Mouse (Mus musculus) retina, embryonic 14.5 days (tissue): ENCODE results near the gene Bcl2l1.

Experiments used
- DNase-seq: peaks from one replicate; pipeline ENCODE4 v3.0.0-alpha.2; 2015; ENCODE audit warnings: low spot score

Bcl2l1 gene

GRCm38 (mm10) chr2:152824438-152825167, 6.9 kb downstream of the Bcl2l1 start:
- DNase-seq, result no peak

DNA sequence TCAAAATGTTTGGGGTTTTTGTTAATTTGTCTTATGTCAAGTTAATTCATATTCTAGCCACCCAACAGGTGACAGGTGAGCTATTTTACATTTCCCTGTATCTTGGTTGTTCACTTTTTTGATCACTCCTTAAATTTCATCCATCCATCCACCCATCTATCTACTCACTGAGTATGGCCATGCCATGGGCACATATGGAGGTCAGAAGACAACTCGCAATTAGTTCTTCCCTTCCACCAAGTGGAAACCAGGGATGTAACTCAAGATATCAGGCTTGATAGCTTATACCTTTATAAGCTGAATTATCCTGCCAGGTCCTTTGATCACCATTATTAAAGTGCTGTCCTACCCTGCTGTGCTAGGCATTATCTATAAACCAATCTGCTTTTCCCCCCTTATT, 7.8 kb downstream of the Bcl2l1 start:
- DNase-seq, result no peak

- no peak for DNase-seq
These were observed 10.0 kb downstream of the Bcl2l1 start for GRCm38 (mm10) chr2:152821566-152821965.

DNA sequence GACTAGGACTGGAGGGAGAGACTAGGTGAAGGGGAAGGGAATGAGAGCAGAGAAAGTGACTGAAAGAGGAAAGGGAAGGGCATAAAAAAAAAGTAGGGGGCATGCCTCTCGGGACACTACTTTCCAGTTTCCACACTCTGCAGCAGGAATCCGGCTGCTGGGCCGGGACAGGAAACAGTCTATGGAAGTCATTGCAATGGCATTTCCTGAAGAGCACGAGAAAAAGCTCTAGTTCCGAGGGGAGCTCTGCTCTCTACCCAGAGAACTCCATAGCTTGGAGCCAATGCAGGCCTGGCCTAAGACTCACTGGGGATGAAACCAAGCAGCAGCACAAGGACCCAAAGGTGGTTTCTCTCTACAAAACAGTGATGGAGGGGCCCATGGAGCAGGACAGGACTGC, 10.5 kb downstream of the Bcl2l1 start:
- no peak for DNase-seq

DNA sequence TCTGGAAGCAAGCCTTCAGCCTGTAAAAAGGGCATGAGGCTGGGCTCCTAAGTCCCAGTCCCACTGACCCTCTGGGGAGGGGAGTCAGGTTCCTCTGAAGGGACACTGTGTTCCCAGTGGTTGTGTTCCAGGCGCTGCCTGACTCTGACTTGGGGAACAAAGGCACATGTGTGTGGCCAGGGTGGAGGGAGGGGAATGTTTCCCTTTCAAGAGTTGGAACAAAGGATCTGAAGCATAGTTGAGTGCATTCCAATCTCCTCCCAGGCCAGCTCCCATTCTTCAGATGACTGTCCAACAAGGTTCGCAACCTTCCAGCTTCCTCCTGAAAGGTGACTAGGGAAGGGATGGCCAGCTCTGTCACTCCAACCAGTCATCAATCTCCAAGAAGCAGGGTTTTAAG, 11.2 kb downstream of the Bcl2l1 start:
- peak; percentile 46 for DNase-seq

DNA sequence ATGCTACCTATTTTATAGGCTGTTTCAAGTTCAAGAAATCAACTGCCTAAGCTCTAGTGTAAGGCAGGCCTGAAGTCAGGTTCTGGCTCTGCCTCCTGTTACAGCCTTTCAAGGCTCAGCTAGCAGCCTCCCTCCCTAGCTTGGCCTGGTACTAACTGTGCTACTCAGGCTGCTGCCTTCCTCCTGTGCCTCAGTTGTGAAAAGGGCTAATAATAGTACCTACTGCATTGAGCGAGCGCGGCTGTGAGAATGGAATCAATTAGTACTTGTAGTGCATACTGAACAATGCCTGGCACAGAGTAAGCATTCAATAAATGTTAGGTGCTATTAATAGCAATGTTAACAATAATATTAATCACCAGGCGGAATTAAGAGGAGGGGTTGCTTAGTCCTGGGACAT, 11.6 kb downstream of the Bcl2l1 start:
- DNase-seq, result no peak

DNA sequence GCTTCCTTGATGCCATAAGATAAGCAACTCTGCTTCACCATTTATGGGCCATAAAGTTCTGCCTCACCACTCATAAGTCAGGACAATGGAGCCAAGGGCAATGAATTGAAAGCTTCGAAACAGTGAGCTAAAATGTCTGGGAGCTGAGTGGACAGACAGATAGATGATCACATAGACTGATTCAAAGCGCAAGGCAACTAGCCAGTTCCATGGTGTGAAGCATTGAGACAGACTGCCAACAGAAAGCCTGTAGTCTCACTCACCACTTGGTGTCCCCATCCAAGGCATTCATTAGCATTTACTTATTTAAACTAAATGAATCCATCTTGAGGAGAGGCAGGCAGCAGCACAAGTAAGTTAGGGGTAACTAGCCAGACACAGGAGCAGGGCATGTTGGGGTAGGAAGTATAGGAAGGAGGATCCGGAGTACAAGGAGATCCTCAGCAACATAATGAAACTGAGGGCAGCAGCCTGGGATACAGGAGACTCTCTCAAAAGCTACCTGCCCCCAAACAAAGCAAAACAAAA, 12.4 kb downstream of the Bcl2l1 start:
- DNase-seq, result no peak

GRCm38 (mm10) chr2:152818679-152819078, 12.8 kb downstream of the Bcl2l1 start:
- no peak for DNase-seq

DNA sequence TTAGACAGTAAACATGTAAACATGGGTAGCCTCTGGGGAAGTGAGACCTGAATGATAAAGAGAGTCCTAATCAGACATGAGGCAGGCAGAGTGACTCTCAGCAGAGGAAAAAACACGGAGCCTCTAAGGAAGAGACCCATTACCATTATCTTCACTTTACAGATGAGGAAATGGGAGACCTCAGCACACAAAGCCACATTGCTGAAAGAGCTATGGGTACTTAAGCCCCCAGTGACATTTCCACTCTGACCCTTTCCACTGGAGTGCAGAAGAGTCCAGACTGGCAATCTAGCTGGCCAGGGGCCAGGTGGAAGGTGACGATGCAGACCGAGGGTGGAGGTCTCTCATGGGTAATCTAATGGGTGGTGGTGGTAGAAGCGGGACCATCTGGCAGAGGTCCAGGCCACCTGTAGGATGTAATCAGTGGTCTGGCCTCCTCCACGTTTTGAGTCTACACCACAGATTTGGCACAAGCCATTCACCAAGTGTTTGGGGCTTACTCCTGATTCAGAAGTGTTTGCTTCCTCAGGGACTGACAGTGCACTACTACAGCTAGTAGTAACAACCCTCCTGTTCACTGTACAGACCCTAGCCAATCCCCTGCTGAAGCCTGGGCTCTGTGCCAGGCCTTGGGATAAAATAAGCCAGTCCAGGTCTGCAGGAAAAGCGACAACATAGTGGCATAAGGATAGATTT, 13.8 kb downstream of the Bcl2l1 start:
- DNase-seq, result no peak

DNA sequence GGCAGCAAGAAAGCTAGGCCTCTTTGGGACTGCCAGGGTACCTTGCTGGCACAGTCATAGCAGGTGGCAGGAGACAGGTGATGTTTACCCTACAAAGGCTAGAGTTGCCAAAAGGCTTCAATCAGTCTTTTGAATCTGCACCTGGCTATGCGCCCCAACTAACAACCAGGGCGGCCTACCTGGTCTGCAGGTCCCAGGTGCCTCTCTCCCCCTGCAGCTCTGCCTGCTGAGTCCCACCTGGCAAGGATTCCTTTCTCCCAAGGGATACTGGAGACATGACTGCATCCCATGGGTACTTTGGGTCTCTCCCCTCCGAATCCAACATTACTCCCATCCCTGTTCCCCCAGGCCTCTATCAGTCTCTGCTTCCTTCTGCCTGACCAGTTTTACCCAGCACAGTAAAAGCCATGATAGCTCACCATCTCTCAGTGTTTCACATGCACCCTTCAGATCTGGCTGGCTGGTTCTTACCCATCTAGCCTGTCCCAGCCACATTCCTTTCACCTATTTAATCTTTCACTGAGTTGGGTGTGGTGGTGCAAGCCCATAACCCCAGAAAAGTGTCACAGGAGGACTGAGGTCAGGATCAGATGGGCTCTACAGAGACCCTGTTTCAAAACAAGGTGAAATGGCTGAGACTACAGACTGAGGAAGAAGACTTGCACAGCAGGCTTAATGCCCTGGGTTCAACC, 14.7 kb downstream of the Bcl2l1 start:
- DNase-seq, result no peak

DNA sequence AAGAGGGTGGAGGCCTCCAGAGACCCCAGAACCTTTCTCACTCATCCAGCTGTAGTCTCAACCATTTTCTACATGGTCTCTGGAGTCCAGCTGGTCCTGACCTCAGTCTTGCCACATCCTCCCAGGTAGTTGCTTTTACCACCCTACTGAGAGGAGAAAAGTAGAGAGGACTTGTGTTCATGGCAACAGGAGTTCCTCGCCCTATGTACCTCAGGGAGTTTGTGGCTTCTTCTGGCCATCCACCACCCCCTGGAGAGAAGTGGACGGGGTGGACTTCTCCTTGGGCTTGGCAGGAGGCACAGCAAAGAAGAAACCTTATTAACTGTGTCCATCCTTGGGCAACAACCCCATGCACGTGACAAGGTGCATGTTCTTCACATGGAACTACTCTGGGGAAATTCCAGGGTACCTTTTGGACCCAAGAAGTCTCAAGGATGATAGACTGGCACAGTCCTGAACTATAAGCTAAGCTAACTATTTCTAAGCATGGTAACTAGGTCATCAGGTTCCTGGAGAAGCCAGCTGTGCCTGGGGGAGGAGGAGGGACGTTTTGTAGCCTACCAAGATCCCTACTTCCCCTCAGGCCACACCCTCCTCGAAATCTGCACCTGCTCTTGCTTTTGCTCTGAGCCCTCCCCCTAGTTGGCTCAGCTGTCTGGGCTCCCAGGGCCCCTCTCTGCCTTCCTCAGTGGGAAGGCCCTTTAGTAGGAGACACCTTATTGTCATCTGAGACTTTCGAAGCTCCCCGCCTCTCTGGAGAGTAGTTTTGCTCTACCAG, 15.5 kb downstream of the Bcl2l1 start:
- no peak for DNase-seq

GRCm38 (mm10) chr2:152814213-152814874, 17.2 kb downstream of the Bcl2l1 start:
- DNase-seq, result no peak

DNA sequence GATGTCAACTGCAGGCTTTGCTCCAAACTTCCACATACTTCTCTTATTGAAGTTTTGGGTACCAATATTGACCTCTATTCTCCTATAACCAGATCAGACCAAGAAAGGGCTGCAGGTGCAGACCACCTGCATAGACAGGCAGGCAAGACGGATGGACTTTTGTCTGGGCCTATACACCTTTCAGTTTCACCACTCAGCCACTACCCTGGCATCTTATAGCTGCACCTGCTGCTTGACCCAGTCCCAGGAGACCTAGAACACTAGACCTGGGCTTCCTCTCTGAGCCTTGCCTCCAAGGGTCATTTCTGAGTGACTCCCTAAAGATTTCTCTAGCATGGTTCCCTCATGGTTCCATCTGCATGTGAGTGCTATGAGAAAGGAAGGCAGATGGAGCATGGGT, 18.3 kb downstream of the Bcl2l1 start:
- DNase-seq, result no peak

GRCm38 (mm10) chr2:152811336-152812165, 20.0 kb downstream of the Bcl2l1 start:
- DNase-seq, result no peak

DNA sequence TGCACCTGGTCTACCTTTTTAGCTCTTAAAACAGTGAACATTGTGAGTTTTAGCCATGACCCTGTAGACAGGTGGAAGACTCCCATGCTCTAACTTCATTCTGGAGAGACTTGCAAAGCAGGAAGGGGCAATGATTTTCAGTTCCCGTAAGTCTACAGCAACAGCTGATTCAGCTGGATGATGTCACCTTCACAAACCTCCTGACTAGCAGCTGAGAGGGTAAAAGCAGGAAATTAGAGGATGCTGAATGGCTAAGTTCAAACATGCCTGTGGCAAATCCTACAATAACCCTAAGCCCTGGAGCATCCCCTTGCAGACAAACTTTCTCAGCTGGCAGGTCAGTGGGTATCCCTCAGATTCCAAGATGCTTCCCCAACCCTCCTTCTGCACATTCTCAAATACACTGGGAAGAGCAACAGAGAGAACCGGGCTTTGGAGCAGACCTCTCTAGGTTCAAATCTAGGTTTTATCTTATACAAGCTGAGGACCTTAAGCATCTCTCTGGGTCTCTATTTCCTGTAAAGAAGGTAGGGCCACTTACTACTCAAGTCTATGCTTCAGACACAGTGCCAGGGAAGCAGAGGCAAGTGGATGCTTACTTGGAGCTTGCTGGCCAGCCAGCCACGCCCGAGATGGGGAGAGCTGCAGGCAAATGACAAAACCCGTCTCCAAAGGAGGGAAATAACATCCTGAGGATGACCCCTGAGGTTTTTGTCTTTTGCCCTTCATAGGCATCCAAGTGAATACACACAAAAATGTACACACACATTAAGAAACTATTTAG, 21.2 kb downstream of the Bcl2l1 start:
- DNase-seq, result no peak

DNA sequence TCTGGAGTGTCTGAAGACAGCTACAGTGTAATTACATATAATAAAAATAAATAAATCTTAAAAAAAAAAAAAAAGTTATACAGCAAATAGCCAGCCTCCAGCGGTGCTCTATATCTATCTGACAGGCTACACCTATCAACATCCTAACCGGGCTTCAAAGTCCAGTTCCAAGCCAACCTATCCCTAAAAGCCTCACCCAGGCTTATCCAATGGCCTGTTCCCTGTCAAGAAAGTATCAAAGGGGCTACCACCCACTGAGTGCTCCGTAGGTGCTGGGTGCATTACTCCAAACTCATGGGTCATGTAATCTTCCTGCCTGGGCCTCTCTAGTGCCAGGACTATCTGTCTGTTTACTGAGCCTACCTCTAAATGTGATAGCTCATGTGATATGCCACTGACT, 23.4 kb downstream of the Bcl2l1 start:
- DNase-seq, result no peak

DNA sequence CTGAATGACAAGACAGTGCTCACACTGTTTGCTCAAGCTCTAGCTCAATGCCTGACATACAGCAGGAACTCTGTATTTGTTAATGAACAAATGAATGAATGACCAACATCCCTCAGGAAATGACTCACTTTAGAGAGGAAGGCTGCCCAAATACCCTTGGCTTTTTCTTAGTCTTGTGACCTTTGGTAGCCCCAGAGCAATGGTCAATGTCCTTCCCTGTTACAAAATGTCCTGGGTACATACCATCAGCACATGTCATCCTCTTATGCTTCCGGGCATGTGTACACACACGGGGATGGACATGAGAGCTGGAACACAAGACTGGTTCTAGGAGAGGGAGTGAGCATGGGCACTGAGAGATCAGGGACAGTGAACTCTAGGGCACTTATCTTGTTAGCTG, 25.5 kb downstream of the Bcl2l1 start:
- no peak for DNase-seq

DNA sequence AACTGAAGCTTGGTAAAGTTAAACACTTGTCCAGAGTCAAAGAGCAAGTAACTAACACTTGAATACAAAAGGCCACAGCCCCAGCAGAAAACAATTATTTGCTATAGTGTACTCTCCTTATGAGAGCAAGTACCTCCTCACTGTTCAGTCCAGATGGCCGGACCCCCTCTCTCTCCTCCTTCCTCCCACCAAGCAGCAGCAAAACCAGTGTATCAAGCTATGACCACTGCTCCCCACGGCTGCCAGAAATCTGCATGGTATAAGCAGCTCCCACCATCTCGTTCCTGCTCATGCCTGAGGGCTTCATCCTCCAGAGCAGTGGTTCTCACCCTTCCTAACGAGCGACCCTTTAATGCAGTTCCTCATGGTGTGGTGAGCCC, 26.4 kb downstream of the Bcl2l1 start:
- DNase-seq, result no peak

- peak; percentile 68 for DNase-seq
These were observed 27.0 kb downstream of the Bcl2l1 start for GRCm38 (mm10) chr2:152804408-152805110.
